Mouse (Mus musculus) midbrain, embryonic 16.5 days (tissue): ENCODE data around the gene Dnajb6. TPM values are rescaled to one million over a fixed set of nuclear protein-coding genes. Genes with fewer than 3 reads are reported as not detected.
"Not testable (repeated sequence)": the region's sequence is repeated elsewhere in the genome, so short reads cannot be mapped to it uniquely, and the experiment has no call there.

Experiments used
- ATAC-seq: fragments of 200-750 bp; cut with Nextera tagmentation; 2 replicates; pipeline ENCODE4 v1.8.0; 2017; ENCODE audit warnings: moderate TSS enrichment
- H3K27ac ChIP-seq: fragments of 300-500 bp; sonication (generic); 2 replicates; pipeline ENCODE4 v1.5.1; 2014; ENCODE audit warnings: mild to moderate bottlenecking, low read length, mixed read lengths
- H3K27me3 ChIP-seq: fragments of 300-500 bp; sonication (generic); 2 replicates; pipeline ENCODE4 v1.6.1; 2014; ENCODE audit warnings: low read depth, low read length, mixed read lengths; ENCODE audit not compliant: control insufficient read depth, insufficient read depth
- H3K36me3 ChIP-seq: fragments of 300-500 bp; sonication (generic); 2 replicates; pipeline ENCODE4 v1.6.1; 2014; ENCODE audit warnings: mild to moderate bottlenecking, low read length, moderate library complexity, mixed read lengths; ENCODE audit not compliant: control insufficient read depth, insufficient read depth
- H3K4me1 ChIP-seq: fragments of 300-500 bp; sonication (generic); 2 replicates; pipeline ENCODE4 v1.6.1; 2014; ENCODE audit warnings: mild to moderate bottlenecking, low read length, mixed read lengths; ENCODE audit not compliant: control insufficient read depth, insufficient read depth
- H3K4me2 ChIP-seq: fragments of 300-500 bp; sonication (generic); 2 replicates; pipeline ENCODE4 v1.6.1; 2014; ENCODE audit warnings: mild to moderate bottlenecking, low read length, mixed read lengths
- H3K4me3 ChIP-seq: fragments of 300-500 bp; sonication (generic); 2 replicates; pipeline ENCODE4 v1.5.1; 2014; ENCODE audit warnings: low read depth, mild to moderate bottlenecking, low read length, moderate library complexity, mixed read lengths
- H3K9ac ChIP-seq: fragments of 300-500 bp; sonication (generic); 2 replicates; pipeline ENCODE4 v1.6.1; 2014; ENCODE audit warnings: low read depth, low read length, mixed read lengths
- H3K9me3 ChIP-seq: fragments of 300-500 bp; sonication (generic); replicated peaks from 2 replicates; pipeline ENCODE4 v1.6.1; 2014; ENCODE audit warnings: mild to moderate bottlenecking, low read length, mixed read lengths; ENCODE audit not compliant: control insufficient read depth, poor library complexity, severe bottlenecking
- WGBS: fragments of 180-500 bp; shearing (Covaris S2); extraction: QIAGEN DNeasy Blood & Tissue Kit; methylation state at CpG from one replicate; pipeline ENCODE4 v1.1.7; 2014; 5-methylcytosine and 5-hydroxymethylcytosine counted together
- polyA plus RNA-seq: library from polyadenylated mRNA; unstranded; fragments of >200 nt; fragmentation: Nextera tagmentation; extraction: Ambion mirVana; gene quantifications from 2 replicates; pipeline ENCODE4 v1.2.1, GENCODE M21; 2015

Dnajb6 gene
- polyA plus RNA-seq, 1 experiment from 2014 or later: 359 TPM

GRCm38 (mm10) chr5:29775437-29775836, 39.9 kb downstream of the Dnajb6 start:
- H3K36me3 ChIP-seq: peaks cover 2% of the 10 kb centered on the region; the same call in 1 of the 2 replicates
- no peaks in the 10 kb centered on the region for H3K9me3 ChIP-seq
- H3K27me3 ChIP-seq: no peaks in the 10 kb centered on the region
- ATAC-seq: no peak
- no peak overlapping the region for H3K27ac ChIP-seq
- H3K9ac ChIP-seq: no peak overlapping the region
- 95% methylated on average over 5 of the region's 5 CpGs for WGBS
- H3K4me3 ChIP-seq: no peak overlapping the region
- H3K4me1 ChIP-seq: no peaks in the 10 kb centered on the region
- H3K4me2 ChIP-seq: no peak overlapping the region

- Histone ChIP-seq H3K36me3 (peaks cover 2% of the 10 kb centered on the region; the same call in 1 of the 2 replicates), H3K4me2 (no peak overlapping the region), H3K9me3 (no peaks in the 10 kb centered on the region), H3K4me3 (no peak overlapping the region), H3K4me1 (no peaks in the 10 kb centered on the region), H3K27me3 (no peaks in the 10 kb centered on the region), H3K27ac (no peak overlapping the region), H3K9ac (no peak overlapping the region)
- no peak for ATAC-seq
- WGBS: 87% methylated on average over 6 of the region's 6 CpGs
These were observed 42.5 kb downstream of the Dnajb6 start for GRCm38 (mm10) chr5:29778029-29778428.

GRCm38 (mm10) chr5:29779733-29780132, 44.2 kb downstream of the Dnajb6 start:
- H3K27me3 ChIP-seq, H3K27ac ChIP-seq, H3K4me3 ChIP-seq, H3K4me1 ChIP-seq, H3K4me2 ChIP-seq, H3K9ac ChIP-seq, H3K9me3 ChIP-seq, H3K36me3 ChIP-seq, ATAC-seq: not testable (repeated sequence)
- WGBS: 98% methylated on average over 8 of the region's 9 CpGs

GRCm38 (mm10) chr5:29782261-29782660, 46.8 kb downstream of the Dnajb6 start:
- Histone ChIP-seq H3K27me3 (no peaks in the 10 kb centered on the region), H3K4me2 (no peak overlapping the region), H3K9ac (no peak overlapping the region), H3K4me1 (peaks cover 2% of the 10 kb centered on the region; the same call in 1 of the 2 replicates), H3K36me3 (no peaks in the 10 kb centered on the region), H3K27ac (no peak overlapping the region), H3K4me3 (no peak overlapping the region), H3K9me3 (no peaks in the 10 kb centered on the region)
- 96% methylated on average over 3 of the region's 3 CpGs for WGBS
- no peak for ATAC-seq

- not testable (repeated sequence) for ATAC-seq, H3K9me3 ChIP-seq, H3K27me3 ChIP-seq, H3K9ac ChIP-seq, H3K27ac ChIP-seq, H3K4me3 ChIP-seq, H3K4me2 ChIP-seq, H3K36me3 ChIP-seq, H3K4me1 ChIP-seq
- WGBS: 98% methylated on average over 9 of the region's 13 CpGs
These were observed 49.4 kb downstream of the Dnajb6 start for GRCm38 (mm10) chr5:29784906-29785305.

GRCm38 (mm10) chr5:29785953-29786352, 50.5 kb downstream of the Dnajb6 start:
- not testable (repeated sequence) for H3K9ac ChIP-seq, ATAC-seq, H3K36me3 ChIP-seq, H3K9me3 ChIP-seq, H3K27ac ChIP-seq, H3K4me3 ChIP-seq, H3K4me1 ChIP-seq, H3K4me2 ChIP-seq, H3K27me3 ChIP-seq
- 100% methylated on average over 1 of the region's 11 CpGs for WGBS

- not testable (repeated sequence) for H3K27ac ChIP-seq, H3K27me3 ChIP-seq, H3K9me3 ChIP-seq, H3K36me3 ChIP-seq, H3K4me2 ChIP-seq, H3K9ac ChIP-seq, ATAC-seq, H3K4me3 ChIP-seq, H3K4me1 ChIP-seq
- WGBS: 96% methylated on average over 5 of the region's 8 CpGs
These were observed 59.4 kb downstream of the Dnajb6 start for GRCm38 (mm10) chr5:29794933-29795332.

- no peaks in the 10 kb centered on the region for H3K36me3 ChIP-seq
- no peak overlapping the region for H3K4me2 ChIP-seq
- ATAC-seq: no peak
- H3K4me3 ChIP-seq: no peak overlapping the region
- no peaks in the 10 kb centered on the region for H3K4me1 ChIP-seq
- H3K9ac ChIP-seq: no peak overlapping the region
- H3K9me3 ChIP-seq: no peaks in the 10 kb centered on the region
- H3K27ac ChIP-seq: no peak overlapping the region
- WGBS: 94% methylated on average over 1 of the region's 1 CpGs
- no peaks in the 10 kb centered on the region for H3K27me3 ChIP-seq
These were observed 73.5 kb downstream of the Dnajb6 start for GRCm38 (mm10) chr5:29808940-29809339.

GRCm38 (mm10) chr5:29811377-29811921, 76.0 kb downstream of the Dnajb6 start:
- H3K4me2 ChIP-seq, H3K9ac ChIP-seq, H3K27ac ChIP-seq, H3K9me3 ChIP-seq, H3K27me3 ChIP-seq, H3K4me1 ChIP-seq, H3K36me3 ChIP-seq, H3K4me3 ChIP-seq, ATAC-seq: not testable (repeated sequence)
- 55% methylated on average over 7 of the region's 7 CpGs for WGBS
